Mouse (Mus musculus): ENCODE data around the gene Nmt2. TPM values are rescaled to one million over a fixed set of nuclear protein-coding genes. Genes with fewer than 3 reads are reported as not detected.

The Nmt2 gene
- total RNA-seq, 2 experiments from 2014 or later: 9.2 to 9.9 TPM

Other genes starting within 250 kb of the Nmt2 start
- gene Fam171a1, start 170.0 kb upstream of the Nmt2 start, total RNA-seq (2021): 10 to 100 TPM; 15.1 to 17.3 TPM
- 1 to 10 TPM; 3.8 to 4.1 TPM for gene Rpp38, start 48.4 kb downstream of the Nmt2 start, total RNA-seq (2021)
- under 1 TPM in 1 of 2 experiments, not detected in 1; 0.56 TPM for gene Acbd7, start 52.0 kb downstream of the Nmt2 start, total RNA-seq (2021)
- not detected for gene Olah, start 113.0 kb downstream of the Nmt2 start, total RNA-seq (2021)
- 1 to 10 TPM; 1.8 to 2.8 TPM for gene Meig1, start 138.4 kb downstream of the Nmt2 start, total RNA-seq (2021)
- gene Dclre1c, start 139.9 kb downstream of the Nmt2 start, total RNA-seq (2021): 1 to 10 TPM; 2.6 to 4.1 TPM
- gene Suv39h2, start 190.8 kb downstream of the Nmt2 start, total RNA-seq (2021): under 1 TPM; 0.70 to 0.75 TPM
- gene Gm45902, start 228.6 kb downstream of the Nmt2 start, total RNA-seq (2021): 1 to 10 TPM in 1 of 2 experiments, under 1 TPM in 1; 0.73 to 1.2 TPM
- gene Hspa14, start 228.6 kb downstream of the Nmt2 start, total RNA-seq (2021): 10 to 100 TPM; 21.3 to 26.5 TPM
- gene Cdnf, start 228.8 kb downstream of the Nmt2 start, total RNA-seq (2021): 10 to 100 TPM; 24.8 to 25.6 TPM